Mouse (Mus musculus): ENCODE results near the gene Pard3b.

Pard3b gene

GRCm38 (mm10) chr1:62085995-62086394 is 447.4 kb downstream of the Pard3b start:
- no peak for DNase-seq (ENCODE audit: low spot score)

GRCm38 (mm10) chr1:62087464-62087863 is 448.8 kb downstream of the Pard3b start:
- DNase-seq (ENCODE audit: low spot score), result no peak

- no peak for DNase-seq (ENCODE audit: low spot score)
Observed at GRCm38 (mm10) chr1:62094885-62095284, 456.3 kb downstream of the Pard3b start.

- no peak for DNase-seq (ENCODE audit: low spot score)
Observed at GRCm38 (mm10) chr1:62122426-62122825, 483.8 kb downstream of the Pard3b start.

- DNase-seq (ENCODE audit: low spot score), result no peak
Observed at GRCm38 (mm10) chr1:62129186-62129585, 490.6 kb downstream of the Pard3b start.

GRCm38 (mm10) chr1:62148134-62148533 is 509.5 kb downstream of the Pard3b start:
- no peak for DNase-seq (ENCODE audit: low spot score)

- no peak for DNase-seq (ENCODE audit: low spot score)
Observed at GRCm38 (mm10) chr1:62148786-62149185, 510.2 kb downstream of the Pard3b start.

GRCm38 (mm10) chr1:62155970-62156369 is 517.3 kb downstream of the Pard3b start:
- DNase-seq (ENCODE audit: low spot score), result no peak

- no peak for DNase-seq (ENCODE audit: low spot score)
Observed at GRCm38 (mm10) chr1:62159592-62159991, 521.0 kb downstream of the Pard3b start.

- no peak for DNase-seq (ENCODE audit: low spot score)
Observed at GRCm38 (mm10) chr1:62175013-62175640, 536.5 kb downstream of the Pard3b start.

- DNase-seq (ENCODE audit: low spot score), result no peak
Observed at GRCm38 (mm10) chr1:62181638-62182037, 543.0 kb downstream of the Pard3b start.

GRCm38 (mm10) chr1:62182634-62183033 is 544.0 kb downstream of the Pard3b start:
- DNase-seq (ENCODE audit: low spot score), result no peak

- no peak for DNase-seq (ENCODE audit: low spot score)
Observed at GRCm38 (mm10) chr1:62190786-62191185, 552.2 kb downstream of the Pard3b start.

- no peak for DNase-seq (ENCODE audit: low spot score)
Observed at GRCm38 (mm10) chr1:62197515-62197914, 558.9 kb downstream of the Pard3b start.

- DNase-seq (ENCODE audit: low spot score), result no peak
Observed at GRCm38 (mm10) chr1:62200919-62201318, 562.3 kb downstream of the Pard3b start.

GRCm38 (mm10) chr1:62201686-62202257 is 563.1 kb downstream of the Pard3b start:
- DNase-seq (ENCODE audit: low spot score), result no peak

GRCm38 (mm10) chr1:62213285-62213684 is 574.7 kb downstream of the Pard3b start:
- DNase-seq (ENCODE audit: low spot score), result no peak

GRCm38 (mm10) chr1:62215842-62216241 is 577.2 kb downstream of the Pard3b start:
- DNase-seq (ENCODE audit: low spot score), result no peak

GRCm38 (mm10) chr1:62216568-62216967 is 577.9 kb downstream of the Pard3b start:
- DNase-seq (ENCODE audit: low spot score), result no peak

- no peak for DNase-seq (ENCODE audit: low spot score)
Observed at GRCm38 (mm10) chr1:62229129-62229528, 590.5 kb downstream of the Pard3b start.

GRCm38 (mm10) chr1:62234039-62234438 is 595.4 kb downstream of the Pard3b start:
- no peak for DNase-seq (ENCODE audit: low spot score)

GRCm38 (mm10) chr1:62235121-62235520 is 596.5 kb downstream of the Pard3b start:
- no peak for DNase-seq (ENCODE audit: low spot score)

GRCm38 (mm10) chr1:62244191-62244984 is 605.8 kb downstream of the Pard3b start:
- no peak for DNase-seq (ENCODE audit: low spot score)
